Mouse (Mus musculus) G1E (cell line): Measurements from ENCODE around the gene Slit1. TPM values are rescaled to one million over a fixed set of nuclear protein-coding genes. Genes with fewer than 3 reads are reported as not detected.

Source experiments
- ATAC-seq: 2 replicates; pipeline ENCODE4 v1.8.0; 2016; ENCODE audit warnings: mild to moderate bottlenecking; ENCODE audit not compliant: insufficient number of reproducible peaks, poor library complexity, low FRiP score, severe bottlenecking; ENCODE audit errors: extremely low read depth
- DNase-seq: peaks from one replicate; pipeline ENCODE4 v3.0.0; 2012; ENCODE audit warnings: low spot score
- H3K27me3 ChIP-seq: 2 replicates; pipeline ENCODE4 v1.6.1; 2012; ENCODE audit warnings: mild to moderate bottlenecking, low read length, inconsistent platforms; ENCODE audit not compliant: insufficient read depth
- H3K36me3 ChIP-seq: replicated peaks from 2 replicates; pipeline ENCODE3; 2012; ENCODE audit warnings: mild to moderate bottlenecking, inconsistent platforms
- H3K4me1 ChIP-seq: 2 replicates; pipeline ENCODE4 v1.6.1; 2012; ENCODE audit warnings: low read depth, low read length, inconsistent platforms, mixed read lengths; ENCODE audit not compliant: insufficient read depth
- H3K4me3 ChIP-seq: 2 replicates; pipeline ENCODE4 v1.5.1; 2012; ENCODE audit warnings: low read depth, mild to moderate bottlenecking, inconsistent platforms, low read length, moderate library complexity, mixed read lengths
- H3K9me3 ChIP-seq: replicated peaks from 2 replicates; pipeline ENCODE4 v1.6.1; 2012; ENCODE audit warnings: inconsistent platforms
- CTCF ChIP-seq: IDR thresholded peaks from 2 replicates; pipeline ENCODE4 v1.5.1; 2012; ENCODE audit warnings: low read depth, low read length, inconsistent platforms, mixed read lengths
- GATA1 ChIP-seq: IDR thresholded peaks from 2 replicates; pipeline ENCODE4 v1.6.1; 2012; ENCODE audit warnings: borderline replicate concordance, low read length, inconsistent platforms, mixed read lengths
- GATA2 ChIP-seq: IDR thresholded peaks from 2 replicates; pipeline ENCODE4 v1.6.1; 2012; ENCODE audit warnings: low read depth, low read length, inconsistent platforms, borderline replicate concordance
- POLR2AphosphoS5 ChIP-seq: IDR thresholded peaks from 2 replicates; pipeline ENCODE4 v1.6.1; 2012; ENCODE audit warnings: low read depth, low read length, inconsistent platforms; ENCODE audit not compliant: insufficient replicate concordance
- TAL1 ChIP-seq: conservative IDR thresholded peaks from 2 replicates; pipeline ENCODE4 v1.6.1; 2012; ENCODE audit warnings: low read depth, low read length, inconsistent platforms, mixed read lengths
- polyA plus RNA-seq: library from polyadenylated mRNA; stranded (reverse); fragments of >175 nt; gene quantifications from 2 replicates; pipeline ENCODE4 v1.2.3, GENCODE M21; 2012
- total RNA-seq, 2 experiments: library from RNA; stranded (forward) in 1 of 2; stranded (reverse) in 1 of 2; fragments of 200-1000 nt in 1 of 2; fragments of >200 nt in 1 of 2; fragmentation: Nextera tagmentation in 1 of 2; gene quantifications; 2 replicates each; pipeline ENCODE4 v1.2.3; 2014 to 2017

Slit1 gene
- total and polyA plus RNA-seq, 3 experiments: 0.04 to 0.11 TPM; not detected in 1

- no peaks in the 10 kb centered on the region for H3K36me3 ChIP-seq
- ATAC-seq: no peak
- no peaks in the 10 kb centered on the region for H3K9me3 ChIP-seq
- H3K4me1 ChIP-seq: no peaks in the 10 kb centered on the region
- H3K27me3 ChIP-seq: peaks cover 16% of the 10 kb centered on the region
- no peak for DNase-seq
- TF ChIP-seq GATA2 (no peak), CTCF (no peak)
- no peak overlapping the region for H3K4me3 ChIP-seq
Measured at GRCm38 (mm10) chr19:41634999-41635398, 108.5 kb downstream of the Slit1 start.

GRCm38 (mm10) chr19:41634099-41634498, 109.4 kb downstream of the Slit1 start:
- ATAC-seq: no peak

GRCm38 (mm10) chr19:41629532-41629931, 113.9 kb downstream of the Slit1 start:
- H3K36me3 ChIP-seq: no peaks in the 10 kb centered on the region
- no peaks in the 10 kb centered on the region for H3K9me3 ChIP-seq
- no peak for TF ChIP-seq POLR2AphosphoS5
- no peak for TF ChIP-seq TAL1
- TF ChIP-seq GATA1: no peak
- TF ChIP-seq CTCF: peak; percentile 72
- DNase-seq (peak; percentile 65), ATAC-seq (no peak; the same call in 1 of the 2 replicates)
- H3K4me3 ChIP-seq: no peak overlapping the region
- peaks cover 21% of the 10 kb centered on the region for H3K27me3 ChIP-seq
- H3K4me1 ChIP-seq: peaks cover 4% of the 10 kb centered on the region

More at GRCm38 (mm10) chr19:41634099-41634498, 109.4 kb downstream of the Slit1 start:
- Histone ChIP-seq H3K4me3 (no peak overlapping the region), H3K27me3 (peaks cover 16% of the 10 kb centered on the region), H3K9me3 (no peaks in the 10 kb centered on the region), H3K36me3 (no peaks in the 10 kb centered on the region), H3K4me1 (peaks cover 4% of the 10 kb centered on the region)
- no peak for DNase-seq
- no peak for TF ChIP-seq CTCF
- no peak for TF ChIP-seq GATA1
- no peak for TF ChIP-seq TAL1
- TF ChIP-seq POLR2AphosphoS5: no peak
- TF ChIP-seq GATA2: no peak

GRCm38 (mm10) chr19:41628970-41629369, 114.5 kb downstream of the Slit1 start:
- TF ChIP-seq TAL1 (no peak), GATA2 (no peak), CTCF (no peak), GATA1 (no peak), POLR2AphosphoS5 (no peak)
- peaks cover 4% of the 10 kb centered on the region for H3K4me1 ChIP-seq
- H3K9me3 ChIP-seq: no peaks in the 10 kb centered on the region
- no peak overlapping the region for H3K4me3 ChIP-seq
- no peaks in the 10 kb centered on the region for H3K36me3 ChIP-seq
- ATAC-seq: no peak
- peaks cover 19% of the 10 kb centered on the region for H3K27me3 ChIP-seq
- DNase-seq: no peak

GRCm38 (mm10) chr19:41620366-41621092, 122.9 kb downstream of the Slit1 start:
- H3K4me3 ChIP-seq: no peak overlapping the region
- DNase-seq: no peak
- no peaks in the 10 kb centered on the region for H3K9me3 ChIP-seq
- ATAC-seq: no peak
- no peaks in the 10 kb centered on the region for H3K4me1 ChIP-seq
- H3K36me3 ChIP-seq: no peaks in the 10 kb centered on the region
- peaks cover 14% of the 10 kb centered on the region for H3K27me3 ChIP-seq
- no peak for TF ChIP-seq TAL1
- no peak for TF ChIP-seq POLR2AphosphoS5
- TF ChIP-seq GATA2: no peak
- TF ChIP-seq GATA1: no peak

GRCm38 (mm10) chr19:41618771-41619385, 124.6 kb downstream of the Slit1 start:
- Histone ChIP-seq H3K36me3 (no peaks in the 10 kb centered on the region), H3K4me3 (no peak overlapping the region), H3K9me3 (no peaks in the 10 kb centered on the region), H3K27me3 (peaks cover 31% of the 10 kb centered on the region), H3K4me1 (no peaks in the 10 kb centered on the region)
- TF ChIP-seq TAL1: no peak
- no peak for TF ChIP-seq POLR2AphosphoS5
- TF ChIP-seq GATA1: no peak
- TF ChIP-seq CTCF: no peak
- no peak for TF ChIP-seq GATA2
- DNase-seq (no peak), ATAC-seq (no peak)
